Mouse (Mus musculus): ENCODE measurements around the gene Rcsd1. TPM values are rescaled to one million over a fixed set of nuclear protein-coding genes. Genes with fewer than 3 reads are reported as not detected.

The Rcsd1 gene
- polyA plus RNA-seq, 1 experiment from 2014 or later = 53.7 TPM

- DNase-seq (ENCODE audit: low spot score) (no peak), ATAC-seq (replicated peaks; ENCODE audit: low FRiP score, low read depth) (no peak)
- WGBS = 69% methylated on average over 6 of the region's 6 CpGs
- H3K9ac ChIP-seq (ENCODE audit: low read depth, low read length) = no peak overlapping the region
- H3K4me2 ChIP-seq (ENCODE audit: low read length) = no peak overlapping the region
- no peak overlapping the region for H3K27ac ChIP-seq
- no peak for TF ChIP-seq CTCF (IDR thresholded peaks at IDR 0.05; ENCODE audit: low read depth)
- H3K4me1 ChIP-seq (replicated peaks; ENCODE audit: insufficient read depth, low read length) = peaks cover 5% of the 10 kb centered on the region; the same call in 1 of the 2 replicates
- no peaks in the 10 kb centered on the region for H3K9me3 ChIP-seq (replicated peaks; ENCODE audit: low read length)
- no peak overlapping the region for H3K4me3 ChIP-seq (replicated peaks; ENCODE audit: low read depth, low read length)
- no peaks in the 10 kb centered on the region for H3K36me3 ChIP-seq (ENCODE audit: insufficient read depth, low read length)
- no peaks in the 10 kb centered on the region for H3K27me3 ChIP-seq (ENCODE audit: insufficient read depth, low read length)
These were observed 22.0 kb upstream of the Rcsd1 start for GRCm38 (mm10) chr1:165731553-165731952.

GRCm38 (mm10) chr1:165730129-165730528 lies 20.6 kb upstream of the Rcsd1 start:
- TF ChIP-seq CTCF (IDR thresholded peaks at IDR 0.05; ENCODE audit: low read depth) = no peak
- WGBS = 34% methylated on average over 1 of the region's 1 CpGs
- Histone ChIP-seq H3K36me3 (ENCODE audit: insufficient read depth, low read length) (no peaks in the 10 kb centered on the region), H3K4me2 (ENCODE audit: low read length) (no peak overlapping the region), H3K27ac (no peak overlapping the region), H3K9ac (ENCODE audit: low read depth, low read length) (no peak overlapping the region), H3K27me3 (ENCODE audit: insufficient read depth, low read length) (no peaks in the 10 kb centered on the region), H3K4me1 (replicated peaks; ENCODE audit: insufficient read depth, low read length) (peaks cover 9% of the 10 kb centered on the region), H3K4me3 (replicated peaks; ENCODE audit: low read depth, low read length) (no peak overlapping the region), H3K9me3 (replicated peaks; ENCODE audit: low read length) (no peaks in the 10 kb centered on the region)
- no peak for ATAC-seq (replicated peaks; ENCODE audit: low FRiP score, low read depth)
- no peak for DNase-seq (ENCODE audit: low spot score)

- no peaks in the 10 kb centered on the region for H3K9me3 ChIP-seq (replicated peaks; ENCODE audit: low read length)
These were observed 18.6 kb upstream of the Rcsd1 start for GRCm38 (mm10) chr1:165728057-165728639.

GRCm38 (mm10) chr1:165726986-165727385 lies 17.4 kb upstream of the Rcsd1 start:
- ATAC-seq (replicated peaks; ENCODE audit: low FRiP score, low read depth) (no peak), DNase-seq (ENCODE audit: low spot score) (no peak)
- no peaks in the 10 kb centered on the region for H3K36me3 ChIP-seq (ENCODE audit: insufficient read depth, low read length)
- 30% methylated on average over 1 of the region's 1 CpGs for WGBS
- H3K27ac ChIP-seq = no peak overlapping the region
- H3K4me3 ChIP-seq (replicated peaks; ENCODE audit: low read depth, low read length) = no peak overlapping the region
- no peak overlapping the region for H3K4me2 ChIP-seq (ENCODE audit: low read length)
- no peaks in the 10 kb centered on the region for H3K27me3 ChIP-seq (ENCODE audit: insufficient read depth, low read length)
- no peak overlapping the region for H3K9ac ChIP-seq (ENCODE audit: low read depth, low read length)
- no peak for TF ChIP-seq CTCF (IDR thresholded peaks at IDR 0.05; ENCODE audit: low read depth)
- peaks cover 14% of the 10 kb centered on the region for H3K4me1 ChIP-seq (replicated peaks; ENCODE audit: insufficient read depth, low read length)
- H3K9me3 ChIP-seq (replicated peaks; ENCODE audit: low read length) = no peaks in the 10 kb centered on the region

More at GRCm38 (mm10) chr1:165728057-165728639, 18.6 kb upstream of the Rcsd1 start:
- ATAC-seq (replicated peaks; ENCODE audit: low FRiP score, low read depth) = no peak
- Histone ChIP-seq H3K4me2 (ENCODE audit: low read length) (no peak overlapping the region), H3K36me3 (ENCODE audit: insufficient read depth, low read length) (no peaks in the 10 kb centered on the region), H3K4me3 (replicated peaks; ENCODE audit: low read depth, low read length) (no peak overlapping the region), H3K4me1 (replicated peaks; ENCODE audit: insufficient read depth, low read length) (peaks cover 14% of the 10 kb centered on the region), H3K27me3 (ENCODE audit: insufficient read depth, low read length) (no peaks in the 10 kb centered on the region), H3K27ac (no peak overlapping the region), H3K9ac (ENCODE audit: low read depth, low read length) (no peak overlapping the region)
- WGBS = 96% methylated on average over 3 of the region's 3 CpGs
- no peak for DNase-seq (ENCODE audit: low spot score)
- TF ChIP-seq CTCF (IDR thresholded peaks at IDR 0.05; ENCODE audit: low read depth) = no peak

GRCm38 (mm10) chr1:165725039-165725644 lies 15.6 kb upstream of the Rcsd1 start:
- no peaks in the 10 kb centered on the region for H3K36me3 ChIP-seq (ENCODE audit: insufficient read depth, low read length)
- no peaks in the 10 kb centered on the region for H3K9me3 ChIP-seq (replicated peaks; ENCODE audit: low read length)
- no peak overlapping the region for H3K4me3 ChIP-seq (replicated peaks; ENCODE audit: low read depth, low read length)
- H3K4me2 ChIP-seq (ENCODE audit: low read length) = peak overlapping the region; percentile 8; the same call in 1 of the 2 replicates
- H3K9ac ChIP-seq (ENCODE audit: low read depth, low read length) = 0 out of 2 replicates have a peak overlapping the region, but pooled peaks have one; percentile 35
- ATAC-seq (replicated peaks; ENCODE audit: low FRiP score, low read depth) (no peak), DNase-seq (ENCODE audit: low spot score) (no peak)
- peaks cover 14% of the 10 kb centered on the region for H3K4me1 ChIP-seq (replicated peaks; ENCODE audit: insufficient read depth, low read length)
- WGBS = 41% methylated on average over 4 of the region's 4 CpGs
- TF ChIP-seq CTCF (IDR thresholded peaks at IDR 0.05; ENCODE audit: low read depth) = no peak
- H3K27ac ChIP-seq = peak overlapping the region; percentile 89
- no peaks in the 10 kb centered on the region for H3K27me3 ChIP-seq (ENCODE audit: insufficient read depth, low read length)

GRCm38 (mm10) chr1:165724219-165725033 lies 14.9 kb upstream of the Rcsd1 start:
- no peaks in the 10 kb centered on the region for H3K9me3 ChIP-seq (replicated peaks; ENCODE audit: low read length)
- H3K27me3 ChIP-seq (ENCODE audit: insufficient read depth, low read length) = no peaks in the 10 kb centered on the region
- 15% methylated on average over 11 of the region's 11 CpGs for WGBS
- H3K9ac ChIP-seq (ENCODE audit: low read depth, low read length) = no peak overlapping the region
- H3K4me1 ChIP-seq (replicated peaks; ENCODE audit: insufficient read depth, low read length) = peaks cover 14% of the 10 kb centered on the region
- DNase-seq (ENCODE audit: low spot score) (peak; percentile 90), ATAC-seq (replicated peaks; ENCODE audit: low FRiP score, low read depth) (peak; percentile 76)
- H3K4me2 ChIP-seq (ENCODE audit: low read length) = peak overlapping the region; percentile 8; the same call in 1 of the 2 replicates
- H3K4me3 ChIP-seq (replicated peaks; ENCODE audit: low read depth, low read length) = no peak overlapping the region
- TF ChIP-seq CTCF (IDR thresholded peaks at IDR 0.05; ENCODE audit: low read depth) = peak; percentile 16; the same call in 1 of the 2 replicates
- H3K36me3 ChIP-seq (ENCODE audit: insufficient read depth, low read length) = no peaks in the 10 kb centered on the region
- H3K27ac ChIP-seq = peak overlapping the region; percentile 89
